Mouse (Mus musculus): ENCODE measurements around the gene Radil.

DNA sequence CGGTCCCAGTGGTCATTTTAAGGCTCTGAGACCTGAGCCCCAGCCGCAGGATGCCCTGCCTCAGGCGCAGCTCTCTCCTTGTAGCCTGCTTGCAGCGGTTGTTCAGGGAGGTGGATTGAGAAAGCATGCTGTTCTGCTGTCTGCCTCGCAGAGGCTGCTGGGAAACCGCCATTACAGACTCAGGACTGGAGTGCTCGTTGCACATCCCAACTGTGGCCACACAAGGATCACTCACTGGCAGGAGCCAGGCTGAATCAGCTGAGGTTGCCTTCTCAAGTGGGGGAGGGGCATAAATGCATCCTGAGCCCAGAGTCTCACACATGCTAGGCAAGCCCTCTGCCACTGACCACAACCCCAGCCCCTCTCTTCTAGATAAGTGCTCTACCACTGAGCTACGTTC is 105.2 kb downstream of the Radil start:
- TF ChIP-seq GATA1 (IDR thresholded peaks at IDR 0.05; ENCODE audit: borderline replicate concordance, low read length), result no peak
- no peak for TF ChIP-seq FLI1 (IDR thresholded peaks at IDR 0.05; ENCODE audit: low read length)
